29 mouse cellular contexts compared by ENCODE assay signal in genomic region chr6:140606534-140606933, GRCm38 (mm10). TPM values are rescaled to one million over a fixed set of nuclear protein-coding genes. Genes with fewer than 3 reads are reported as not detected.
DNase-seq lines count a peak whose midpoint lies in the region; ATAC-seq and TF ChIP-seq lines count a peak whose summit lies in the region.
"Had no signal": no experiment of that assay in that cellular context is flagged by ENCODE, and none has a peak within 500 bp of the region (broad histone marks: within the 10 kb centered on the region; RNA-seq: fewer than 3 reads in every experiment).

No protein-coding gene starts in this region.

- peaks cover 11% of the 10 kb centered on the region for H3K36me3 ChIP-seq in forebrain, embryonic 10.5 days (replicated peaks)
- H3K36me3 ChIP-seq in forebrain, embryonic 12.5 days (replicated peaks): no peaks in the 10 kb centered on the region
- no peaks in the 10 kb centered on the region for H3K36me3 ChIP-seq in embryonic facial prominence, embryonic 11.5 days (replicated peaks; ENCODE audit: control insufficient read depth, insufficient read depth, low read depth, low read length)
- no peaks in the 10 kb centered on the region for H3K36me3 ChIP-seq in hindbrain, embryonic 12.5 days
- H3K36me3 ChIP-seq: G1E; lung, embryonic 15.5 days had no signal

- H3K4me1 ChIP-seq in forebrain, embryonic 10.5 days: peaks cover 39% of the 10 kb centered on the region
- peaks cover 18% of the 10 kb centered on the region for H3K4me1 ChIP-seq in forebrain, embryonic 12.5 days
- no peaks in the 10 kb centered on the region for H3K4me1 ChIP-seq in embryonic facial prominence, embryonic 11.5 days (ENCODE audit: control insufficient read depth, insufficient read depth, low read length)
- no peaks in the 10 kb centered on the region for H3K4me1 ChIP-seq in embryonic fibroblast, embryonic 13.5 days (ENCODE audit: control insufficient read depth, insufficient read depth, low read length)
- peaks cover 11% of the 10 kb centered on the region for H3K4me1 ChIP-seq in hindbrain, embryonic 12.5 days

- H3K4me2 ChIP-seq in forebrain, embryonic 12.5 days: no peak overlapping the region
- H3K4me2 ChIP-seq in embryonic facial prominence, embryonic 11.5 days (ENCODE audit: low read depth, low read length): no peak overlapping the region
- H3K4me2 ChIP-seq in hindbrain, embryonic 12.5 days (replicated peaks): no peak overlapping the region
- H3K4me2 ChIP-seq: forebrain, embryonic 13.5 days; hindbrain, embryonic 14.5 days; limb, embryonic 13.5 days; liver, embryonic 11.5 days; lung, embryonic 15.5 days had no signal

- no peaks in the 10 kb centered on the region for H3K9me3 ChIP-seq in forebrain, embryonic 10.5 days
- no peaks in the 10 kb centered on the region for H3K9me3 ChIP-seq in forebrain, embryonic 12.5 days
- no peaks in the 10 kb centered on the region for H3K9me3 ChIP-seq in embryonic facial prominence, embryonic 11.5 days (replicated peaks; ENCODE audit: control insufficient read depth, low read length)
- H3K9me3 ChIP-seq in hindbrain, embryonic 12.5 days (replicated peaks): no peaks in the 10 kb centered on the region
- H3K9me3 ChIP-seq: forebrain, embryonic 13.5 days; G1E; limb, embryonic 13.5 days; lung, embryonic 15.5 days had no signal

- peak overlapping the region; percentile 56; the same call in 1 of the 2 replicates for H3K27ac ChIP-seq in forebrain, embryonic 10.5 days
- H3K27ac ChIP-seq in forebrain, embryonic 12.5 days: no peak overlapping the region
- no peak overlapping the region for H3K27ac ChIP-seq in embryonic facial prominence, embryonic 11.5 days (replicated peaks; ENCODE audit: low read depth, low read length)
- peak overlapping the region; percentile 44 for H3K27ac ChIP-seq in embryonic fibroblast, embryonic 13.5 days (ENCODE audit: insufficient read depth, low read length)
- no peak overlapping the region for H3K27ac ChIP-seq in hindbrain, embryonic 12.5 days
- H3K27ac ChIP-seq: forebrain, embryonic 13.5 days; hindbrain, embryonic 14.5 days; limb, embryonic 13.5 days; lung, embryonic 15.5 days; stomach, postnatal 0 days had no signal

- no peak for DNase-seq in forebrain, embryonic 10.5 days (ENCODE audit: extremely low spot score, low spot score)
- DNase-seq in NIH3T3 (ENCODE audit: low read depth): peak; percentile 86
- peak; percentile 55 for DNase-seq in embryonic facial prominence, embryonic 11.5 days (ENCODE audit: low spot score)
- DNase-seq in urinary bladder, postnatal 36 days (ENCODE audit: low spot score in 2 of 2): no peak
- no peak for DNase-seq in cerebellum, postnatal 36 days
- DNase-seq: adrenal gland, postnatal 14 days; cerebellum, adult 11 months; cerebellum, adult 9-11 months; gastrocnemius, postnatal 14 days; heart, postnatal 14 days; kidney, adult 11 months; kidney, postnatal 14 days; midbrain, embryonic 14.5 days; right cerebral cortex, adult 18-20 months; spleen, adult 18-20 months; thymus, adult 18-20 months; thymus, postnatal 25 days had no signal

- no peak for TF ChIP-seq CTCF in embryonic fibroblast, embryonic 13.5 days (IDR thresholded peaks at IDR 0.05; ENCODE audit: borderline replicate concordance, insufficient read depth, low read length)

- H3K27me3 ChIP-seq in forebrain, embryonic 10.5 days (ENCODE audit: poor library complexity, severe bottlenecking): peaks cover 52% of the 10 kb centered on the region
- H3K27me3 ChIP-seq in forebrain, embryonic 12.5 days: no peaks in the 10 kb centered on the region
- no peaks in the 10 kb centered on the region for H3K27me3 ChIP-seq in embryonic facial prominence, embryonic 11.5 days (ENCODE audit: control insufficient read depth, insufficient read depth, low read length)
- H3K27me3 ChIP-seq in hindbrain, embryonic 12.5 days: no peaks in the 10 kb centered on the region
- H3K27me3 ChIP-seq: forebrain, embryonic 13.5 days; limb, embryonic 13.5 days; lung, embryonic 15.5 days; Patski had no signal

- no peak overlapping the region for H3K9ac ChIP-seq in forebrain, embryonic 12.5 days
- H3K9ac ChIP-seq in embryonic facial prominence, embryonic 11.5 days (replicated peaks; ENCODE audit: low read length): no peak overlapping the region
- no peak overlapping the region for H3K9ac ChIP-seq in hindbrain, embryonic 12.5 days
- H3K9ac ChIP-seq: forebrain, embryonic 13.5 days; hindbrain, embryonic 14.5 days; limb, embryonic 13.5 days; lung, embryonic 15.5 days had no signal

- H3K4me3 ChIP-seq in forebrain, embryonic 10.5 days: no peak overlapping the region
- no peak overlapping the region for H3K4me3 ChIP-seq in forebrain, embryonic 12.5 days (replicated peaks)
- H3K4me3 ChIP-seq in embryonic facial prominence, embryonic 11.5 days (ENCODE audit: low read depth, low read length): no peak overlapping the region
- H3K4me3 ChIP-seq in embryonic fibroblast, embryonic 13.5 days (ENCODE audit: insufficient read depth, low read length): no peak overlapping the region
- no peak overlapping the region for H3K4me3 ChIP-seq in hindbrain, embryonic 12.5 days
- H3K4me3 ChIP-seq: erythroblast, embryonic 14.5 days; forebrain, embryonic 13.5 days; limb, embryonic 13.5 days; lung, embryonic 15.5 days had no signal

- TF ChIP-seq POLR2A in embryonic fibroblast, embryonic 13.5 days (IDR thresholded peaks at IDR 0.05; ENCODE audit: low read depth, low read length): no peak

- ATAC-seq in forebrain, embryonic 12.5 days (ENCODE audit: low FRiP score): no peak
- 0 out of 2 replicates have a peak, but pooled peaks have one; percentile 12 for ATAC-seq in embryonic facial prominence, embryonic 11.5 days (replicated peaks; ENCODE audit: insufficient number of reproducible peaks, low FRiP score, low TSS enrichment, low read depth)
- no peak for ATAC-seq in hindbrain, embryonic 12.5 days (ENCODE audit: low FRiP score)
- ATAC-seq: forebrain, embryonic 13.5 days; Patski had no signal

- 60% methylated on average over 10 of the region's 10 CpGs for WGBS in forebrain, embryonic 10.5 days
- 53% methylated on average over 10 of the region's 10 CpGs for WGBS in forebrain, embryonic 12.5 days
- WGBS in embryonic facial prominence, embryonic 11.5 days: 20% methylated on average over 10 of the region's 10 CpGs
- 63% methylated on average over 10 of the region's 10 CpGs for WGBS in hindbrain, embryonic 12.5 days

RNA-seq across cellular contexts. Expression of gene Aebp2, which starts 15.9 kb away (rescaled TPM):
- polyA plus RNA-seq in forebrain, embryonic 10.5 days (2016; fragmentation: Nextera tagmentation; extraction: Ambion mirVana): 9.6 and 11.5 TPM in 2 replicates
- polyA plus RNA-seq in forebrain, embryonic 12.5 days (2016; fragmentation: Nextera tagmentation; extraction: Ambion mirVana): 14.4 and 15.6 TPM in 2 replicates
- polyA plus RNA-seq in embryonic facial prominence, embryonic 11.5 days (2014; fragmentation: Nextera tagmentation; extraction: Ambion mirVana): 11.9 and 13.0 TPM in 2 replicates
- 96.3 and 105 TPM in 2 replicates for polyA plus RNA-seq in embryonic fibroblast, embryonic 13.5 days (2011; ENCODE audit: insufficient read length, low read depth, missing spikeins)
- 13.3 and 14.4 TPM in 2 replicates for polyA plus RNA-seq in hindbrain, embryonic 12.5 days (2016; fragmentation: Nextera tagmentation; extraction: Ambion mirVana)

Comparison
In these comparisons a context has a peak if more than half of its experiments do, and no peak if none do; other contexts are left out.
1. H3K27ac ChIP-seq: peak in forebrain, embryonic 10.5 days (single experiment) and embryonic fibroblast, embryonic 13.5 days (single experiment); none in forebrain, embryonic 12.5 days (single experiment), embryonic facial prominence, embryonic 11.5 days (single experiment) and hindbrain, embryonic 12.5 days (single experiment).
2. DNase-seq: peak in NIH3T3 (single experiment) and embryonic facial prominence, embryonic 11.5 days (single experiment); none in forebrain, embryonic 10.5 days (single experiment), urinary bladder, postnatal 36 days (0 of 2) and cerebellum, postnatal 36 days (0 of 2).